Mouse (Mus musculus): ENCODE measurements around the gene Atp2b4. TPM values are rescaled to one million over a fixed set of nuclear protein-coding genes. Genes with fewer than 3 reads are reported as not detected.

The Atp2b4 gene
- polyA plus RNA-seq, 1 experiment, result 8.0 TPM

DNA sequence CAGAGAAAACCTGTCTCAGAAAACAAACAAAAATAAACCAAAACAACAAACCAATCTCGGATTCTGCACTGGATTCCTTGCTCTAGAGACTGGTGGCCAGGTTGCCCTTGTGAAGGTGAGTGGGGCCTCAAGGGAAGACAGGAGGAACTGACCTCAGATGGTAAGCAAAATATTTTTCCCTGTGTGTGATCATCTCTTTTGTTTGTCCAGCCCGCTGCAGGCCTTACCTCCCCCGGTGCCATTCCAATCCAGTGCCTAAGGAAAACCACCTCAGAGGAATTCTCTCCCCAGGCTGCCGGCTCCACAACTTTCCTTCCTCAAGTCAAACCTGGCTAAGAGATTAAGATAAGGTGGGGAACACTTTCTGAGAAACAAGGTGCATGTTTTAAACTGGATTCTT is 108.6 kb downstream of the Atp2b4 start:
- TF ChIP-seq POLR2A (IDR thresholded peaks at IDR 0.05; ENCODE audit: low read depth, low read length), result no peak
- no peak for TF ChIP-seq CTCF (IDR thresholded peaks at IDR 0.05; ENCODE audit: extremely low read depth, insufficient read depth, insufficient read length, insufficient replicate concordance)
- H3K27me3 ChIP-seq (ENCODE audit: control insufficient read depth, insufficient read depth, low read length), result no peaks in the 10 kb centered on the region
- H3K27ac ChIP-seq (ENCODE audit: insufficient read depth, low read length), result no peak overlapping the region
- H3K4me1 ChIP-seq (ENCODE audit: control insufficient read depth, insufficient read depth, insufficient read length), result peaks cover 48% of the 10 kb centered on the region; the same call in 1 of the 2 replicates
- DNase-seq (ENCODE audit: low read depth in 1 of 2, low spot score in 2 of 2), result no peak
- 0 out of 2 replicates have a peak, but pooled peaks cover 1% of the 10 kb centered on the region for H3K36me3 ChIP-seq (ENCODE audit: control insufficient read depth, insufficient read depth, low read length)
- WGBS, result 79% methylated on average over 4 of the region's 4 CpGs
- no peak overlapping the region for H3K4me3 ChIP-seq (ENCODE audit: extremely low read depth, insufficient read depth, insufficient read length)

DNA sequence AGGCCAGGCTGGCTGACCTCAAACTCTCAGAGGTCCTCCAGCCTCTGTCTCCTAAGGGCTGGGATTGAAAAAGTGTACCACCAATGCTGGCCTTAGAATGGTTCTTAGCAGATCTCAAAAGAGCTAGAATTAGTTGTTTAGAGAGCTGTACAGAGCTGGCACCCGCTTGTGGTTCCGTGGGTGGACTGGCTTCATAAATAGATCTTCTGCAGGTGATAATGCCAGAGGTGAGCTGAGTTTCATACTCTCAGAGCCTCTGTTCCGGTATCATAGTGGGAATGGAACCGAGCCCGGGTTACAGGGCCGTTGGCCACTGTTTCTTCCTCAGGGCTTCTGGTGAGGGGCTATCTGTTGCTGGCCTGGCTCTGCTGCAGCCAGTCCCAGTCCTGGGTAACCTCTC is 109.8 kb downstream of the Atp2b4 start:
- TF ChIP-seq POLR2A (IDR thresholded peaks at IDR 0.05; ENCODE audit: low read depth, low read length), result no peak
- Histone ChIP-seq H3K27me3 (ENCODE audit: control insufficient read depth, insufficient read depth, low read length) (no peaks in the 10 kb centered on the region), H3K4me3 (ENCODE audit: extremely low read depth, insufficient read depth, insufficient read length) (no peak overlapping the region), H3K4me1 (ENCODE audit: control insufficient read depth, insufficient read depth, insufficient read length) (peaks cover 43% of the 10 kb centered on the region; the same call in 1 of the 2 replicates), H3K27ac (ENCODE audit: insufficient read depth, low read length) (peak overlapping the region; percentile 83), H3K36me3 (ENCODE audit: control insufficient read depth, insufficient read depth, low read length) (peaks cover 4% of the 10 kb centered on the region; the same call in 1 of the 2 replicates)
- DNase-seq (ENCODE audit: low read depth in 1 of 2, low spot score in 2 of 2), result no peak
- 50% methylated on average over 6 of the region's 6 CpGs for WGBS

DNA sequence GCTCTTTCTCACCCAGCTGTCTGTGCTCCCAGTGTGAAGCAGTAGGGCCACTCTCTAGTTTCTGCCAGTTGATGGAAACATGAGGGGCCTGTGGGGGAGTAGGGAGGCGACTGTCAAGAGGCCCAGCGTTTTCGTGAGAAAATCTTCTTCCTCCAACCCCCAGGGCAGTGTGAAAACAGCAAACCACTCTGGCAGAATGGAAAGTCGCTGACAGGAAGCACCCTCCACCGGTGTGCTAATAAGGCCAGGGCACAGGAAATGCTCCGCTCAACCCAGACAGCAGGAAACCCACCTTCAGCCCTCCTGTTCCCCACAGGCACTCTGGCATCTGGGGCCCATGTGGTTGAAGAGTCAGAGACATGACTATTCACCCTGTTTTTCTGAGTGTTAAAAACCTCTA is 110.9 kb downstream of the Atp2b4 start, which contains the start of gene Lax1:
Gene Lax1 (minus strand): TSS at position 212 of the 400 bp plus-strand sequence.
- Histone ChIP-seq H3K36me3 (ENCODE audit: control insufficient read depth, insufficient read depth, low read length) (peaks cover 4% of the 10 kb centered on the region; the same call in 1 of the 2 replicates), H3K4me1 (ENCODE audit: control insufficient read depth, insufficient read depth, insufficient read length) (peaks cover 32% of the 10 kb centered on the region; the same call in 1 of the 2 replicates), H3K27ac (ENCODE audit: insufficient read depth, low read length) (peak within 1 kb of the TSS; percentile 100), H3K27me3 (ENCODE audit: control insufficient read depth, insufficient read depth, low read length) (no peaks in the 10 kb centered on the region), H3K4me3 (ENCODE audit: extremely low read depth, insufficient read depth, insufficient read length) (peak within 1 kb of the TSS; percentile 79)
- 5% methylated on average over 6 of the region's 6 CpGs for WGBS
- DNase-seq (ENCODE audit: low read depth in 1 of 2, low spot score in 2 of 2), result peak; percentile 65 to 83
- peak; percentile 62 for TF ChIP-seq POLR2A (IDR thresholded peaks at IDR 0.05; ENCODE audit: low read depth, low read length)
- TF ChIP-seq CTCF (IDR thresholded peaks at IDR 0.05; ENCODE audit: extremely low read depth, insufficient read depth, insufficient read length, insufficient replicate concordance), result no peak

DNA sequence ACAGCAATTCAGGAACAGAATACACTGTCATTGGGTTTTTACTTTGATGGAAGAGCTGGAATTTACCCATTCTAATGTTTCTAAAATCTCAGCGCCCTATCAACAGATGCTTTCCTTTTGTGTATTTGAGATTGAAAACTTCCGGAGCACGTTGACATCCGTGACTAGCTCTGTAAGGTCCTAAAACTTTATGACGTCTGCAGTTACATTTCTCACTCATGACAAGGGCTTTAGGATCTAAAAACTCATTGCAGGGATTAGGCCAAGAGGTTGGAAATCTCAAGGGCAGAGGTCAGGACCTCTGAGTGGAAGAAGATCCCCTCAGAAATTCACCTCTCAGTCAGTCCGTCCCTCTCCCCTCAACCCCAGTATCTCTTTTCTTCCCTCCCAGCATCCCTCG is 112.5 kb downstream of the Atp2b4 start:
- Histone ChIP-seq H3K27ac (ENCODE audit: insufficient read depth, low read length) (peak overlapping the region; percentile 42), H3K4me1 (ENCODE audit: control insufficient read depth, insufficient read depth, insufficient read length) (peaks cover 19% of the 10 kb centered on the region; the same call in 1 of the 2 replicates), H3K27me3 (ENCODE audit: control insufficient read depth, insufficient read depth, low read length) (no peaks in the 10 kb centered on the region), H3K36me3 (ENCODE audit: control insufficient read depth, insufficient read depth, low read length) (peaks cover 4% of the 10 kb centered on the region; the same call in 1 of the 2 replicates), H3K4me3 (ENCODE audit: extremely low read depth, insufficient read depth, insufficient read length) (peak overlapping the region; percentile 64)
- DNase-seq (ENCODE audit: low read depth in 1 of 2, low spot score in 2 of 2), result no peak
- whole genome bisulfite sequencing, result 32% methylated on average over 7 of the region's 7 CpGs
- no peak for TF ChIP-seq POLR2A (IDR thresholded peaks at IDR 0.05; ENCODE audit: low read depth, low read length)
- TF ChIP-seq CTCF (IDR thresholded peaks at IDR 0.05; ENCODE audit: extremely low read depth, insufficient read depth, insufficient read length, insufficient replicate concordance), result no peak

DNA sequence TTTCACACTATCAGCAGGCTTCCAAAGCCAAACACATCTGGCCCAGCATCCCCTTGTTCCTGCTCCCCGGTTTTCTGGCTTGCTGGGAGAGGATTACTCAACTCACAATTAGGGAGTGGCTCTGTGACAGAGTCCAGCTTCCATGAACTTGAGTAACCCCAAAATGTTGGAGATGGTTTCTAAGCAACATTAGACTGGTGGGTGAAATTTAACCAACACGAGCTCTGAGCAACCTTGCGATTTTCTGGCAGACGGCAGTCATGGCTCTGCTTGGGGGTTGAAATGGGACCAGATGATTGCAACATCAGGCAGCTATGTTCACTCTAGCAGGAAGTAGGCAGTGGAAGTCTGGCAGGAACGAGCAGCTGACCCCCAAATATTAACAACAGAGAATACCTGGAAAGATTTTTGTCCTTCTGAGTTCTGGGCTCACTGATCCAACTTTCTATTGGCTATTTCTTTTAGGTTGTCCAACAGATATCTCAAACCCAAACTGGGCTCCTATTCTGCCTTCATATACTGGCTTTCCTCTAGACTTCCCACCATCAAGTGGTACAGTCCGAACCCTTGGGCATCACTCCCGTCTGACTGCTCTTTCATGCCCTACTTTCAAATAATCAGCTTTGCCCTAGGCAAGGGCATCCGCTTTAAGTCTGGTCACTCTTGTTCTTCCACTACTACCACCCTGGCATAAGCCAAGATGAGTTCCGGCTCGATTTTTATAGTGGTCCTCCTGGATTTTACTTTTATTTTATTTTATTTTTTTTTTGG is 114.9 kb downstream of the Atp2b4 start:
- DNase-seq (ENCODE audit: low read depth in 1 of 2, low spot score in 2 of 2), result no peak
- Histone ChIP-seq H3K27me3 (ENCODE audit: control insufficient read depth, insufficient read depth, low read length) (no peaks in the 10 kb centered on the region), H3K4me3 (ENCODE audit: extremely low read depth, insufficient read depth, insufficient read length) (no peak overlapping the region), H3K4me1 (ENCODE audit: control insufficient read depth, insufficient read depth, insufficient read length) (peaks cover 8% of the 10 kb centered on the region; the same call in 1 of the 2 replicates), H3K27ac (ENCODE audit: insufficient read depth, low read length) (no peak overlapping the region), H3K36me3 (ENCODE audit: control insufficient read depth, insufficient read depth, low read length) (peaks cover 11% of the 10 kb centered on the region; the same call in 1 of the 2 replicates)
- WGBS, result 83% methylated on average over 10 of the region's 10 CpGs
- TF ChIP-seq CTCF (IDR thresholded peaks at IDR 0.05; ENCODE audit: extremely low read depth, insufficient read depth, insufficient read length, insufficient replicate concordance), result no peak
- TF ChIP-seq POLR2A (IDR thresholded peaks at IDR 0.05; ENCODE audit: low read depth, low read length), result no peak

DNA sequence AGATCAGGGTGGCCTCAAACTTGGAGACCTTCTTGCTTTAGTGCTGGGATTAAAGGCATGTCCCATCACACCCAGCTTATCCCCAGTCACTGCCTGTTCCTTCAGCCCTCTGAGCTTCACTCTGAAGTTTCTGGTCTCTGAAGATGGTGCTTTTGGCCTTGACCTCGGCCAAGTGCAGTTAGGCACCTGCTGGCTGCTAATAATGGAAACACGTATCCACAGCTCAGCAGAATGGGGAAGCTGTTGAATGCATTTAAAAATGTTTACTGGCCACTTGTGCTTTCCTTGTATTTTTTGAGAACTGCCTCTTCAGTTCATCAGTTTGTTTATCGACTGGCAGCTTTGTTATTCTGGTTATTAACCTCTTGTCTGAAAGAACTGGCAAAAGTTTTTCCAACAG is 129.0 kb downstream of the Atp2b4 start:
- TF ChIP-seq POLR2A (IDR thresholded peaks at IDR 0.05; ENCODE audit: low read depth, low read length) (no peak), CTCF (IDR thresholded peaks at IDR 0.05; ENCODE audit: extremely low read depth, insufficient read depth, insufficient read length, insufficient replicate concordance) (no peak)
- Histone ChIP-seq H3K27me3 (ENCODE audit: control insufficient read depth, insufficient read depth, low read length) (no peaks in the 10 kb centered on the region), H3K27ac (ENCODE audit: insufficient read depth, low read length) (no peak overlapping the region), H3K36me3 (ENCODE audit: control insufficient read depth, insufficient read depth, low read length) (no peaks in the 10 kb centered on the region), H3K4me1 (ENCODE audit: control insufficient read depth, insufficient read depth, insufficient read length) (no peaks in the 10 kb centered on the region), H3K4me3 (ENCODE audit: extremely low read depth, insufficient read depth, insufficient read length) (no peak overlapping the region)
- WGBS, result 29% methylated on average over 3 of the region's 3 CpGs
- DNase-seq (ENCODE audit: low read depth in 1 of 2, low spot score in 2 of 2), result no peak

DNA sequence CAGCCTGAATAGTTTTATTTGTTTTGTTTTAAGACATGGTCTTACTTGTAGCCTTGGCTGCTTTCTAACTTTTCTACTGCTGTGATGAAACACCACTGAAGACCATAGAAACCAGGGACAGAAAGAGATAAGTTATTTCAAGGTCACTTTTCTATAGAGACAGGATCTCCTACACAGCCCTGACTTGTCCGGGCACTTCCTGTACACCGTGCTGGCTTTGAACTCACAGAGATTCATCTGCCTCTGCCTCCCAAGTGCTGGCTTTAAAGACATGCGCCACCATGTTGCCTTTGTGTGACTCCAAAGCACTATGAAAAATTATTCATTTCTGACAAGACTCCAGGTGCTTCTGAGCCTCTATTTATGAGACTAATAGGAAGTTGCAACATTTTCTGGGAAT is 129.6 kb downstream of the Atp2b4 start:
- WGBS, result 64% methylated on average over 3 of the region's 3 CpGs

More for the DNA sequence above, 129.6 kb downstream of the Atp2b4 start:
- Histone ChIP-seq H3K36me3 (ENCODE audit: control insufficient read depth, insufficient read depth, low read length) (no peaks in the 10 kb centered on the region), H3K4me3 (ENCODE audit: extremely low read depth, insufficient read depth, insufficient read length) (no peak overlapping the region), H3K27me3 (ENCODE audit: control insufficient read depth, insufficient read depth, low read length) (no peaks in the 10 kb centered on the region), H3K27ac (ENCODE audit: insufficient read depth, low read length) (no peak overlapping the region), H3K4me1 (ENCODE audit: control insufficient read depth, insufficient read depth, insufficient read length) (no peaks in the 10 kb centered on the region)
- no peak for TF ChIP-seq CTCF (IDR thresholded peaks at IDR 0.05; ENCODE audit: extremely low read depth, insufficient read depth, insufficient read length, insufficient replicate concordance)
- TF ChIP-seq POLR2A (IDR thresholded peaks at IDR 0.05; ENCODE audit: low read depth, low read length), result no peak
- DNase-seq (ENCODE audit: low read depth in 1 of 2, low spot score in 2 of 2), result no peak
